Mouse (Mus musculus): ENCODE data around the gene Gm27021.

Gm27021 gene

GRCm38 (mm10) chr8:120563851-120564837, 103.7 kb downstream of the Gm27021 start:
- peak; percentile 83 for DNase-seq

GRCm38 (mm10) chr8:120563348-120563724, 104.5 kb downstream of the Gm27021 start:
- no peak for DNase-seq

GRCm38 (mm10) chr8:120562680-120563347, 105.1 kb downstream of the Gm27021 start:
- no peak for DNase-seq

- peak; percentile 76 to 81 for DNase-seq
These were observed 106.1 kb downstream of the Gm27021 start for GRCm38 (mm10) chr8:120561539-120562435.

- DNase-seq = no peak
These were observed 107.3 kb downstream of the Gm27021 start for GRCm38 (mm10) chr8:120560535-120560934.

- DNase-seq = peak; percentile 72 to 78
These were observed 108.2 kb downstream of the Gm27021 start for GRCm38 (mm10) chr8:120559654-120560053.
